Mouse (Mus musculus) hematopoietic stem cell, adult 5-6 weeks (primary cell): ENCODE measurements at regions not wholly inside any gene's neighbourhood (a gene's known extent, or its start where the extent isn't known, plus 50 kb on each side); places are given as distances from the start of the nearest gene placed in this dataset.

Experiments
- ATAC-seq, 2 experiments: fragments of 125-278 bp in 1 of 2; replicated peaks in 1 of 2; 2 replicates each; pipeline ENCODE4 v1.8.0; 2016 to 2017; ENCODE audit warnings: inconsistent platforms in 2 of 2, mild to moderate bottlenecking in 2 of 2, moderate number of reproducible peaks in 2 of 2, low read depth in 1 of 2, moderate TSS enrichment in 1 of 2; ENCODE audit not compliant: low FRiP score in 2 of 2, poor library complexity in 2 of 2, severe bottlenecking in 2 of 2, insufficient read depth in 1 of 2, low TSS enrichment in 1 of 2

DNA sequence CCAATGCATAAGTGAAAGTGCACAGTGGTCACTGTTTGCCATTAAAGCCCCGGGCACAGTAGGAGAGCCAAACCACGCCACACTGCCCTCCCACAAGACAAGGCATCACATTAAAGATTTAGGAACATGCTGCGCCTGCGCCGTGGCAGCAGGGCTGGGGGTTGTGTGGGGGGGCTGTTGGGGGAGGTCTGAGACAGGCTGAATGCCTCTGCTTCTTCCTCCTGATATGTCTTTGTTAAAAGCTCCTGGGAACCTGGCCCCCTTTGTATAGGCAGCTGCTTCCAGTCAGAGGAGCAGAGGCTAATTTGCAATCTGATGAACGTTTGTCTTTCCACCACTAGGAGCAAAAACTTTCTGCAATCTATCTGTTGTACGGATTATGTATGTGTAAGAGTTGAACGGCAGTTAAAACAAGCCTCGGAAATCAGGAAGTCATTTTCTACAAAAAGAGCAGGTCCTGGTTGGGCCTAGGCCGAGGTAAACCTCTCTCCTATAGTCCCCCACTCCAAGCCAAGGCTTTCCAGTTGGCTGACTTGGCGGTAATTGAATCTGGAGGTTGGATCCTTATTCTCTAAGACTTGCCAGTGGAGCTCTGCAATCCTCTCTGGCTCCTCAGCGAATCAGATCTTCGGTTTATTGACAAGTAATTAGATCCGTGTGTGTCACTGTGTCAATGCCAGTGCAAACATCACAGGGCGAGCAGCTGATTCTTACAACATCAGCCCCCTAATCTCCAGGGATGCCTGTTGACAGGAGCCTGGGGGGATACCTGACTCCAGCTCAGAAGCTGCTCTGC is 173.3 kb upstream of the A230072I06Rik start:
- ATAC-seq, result no peak

DNA sequence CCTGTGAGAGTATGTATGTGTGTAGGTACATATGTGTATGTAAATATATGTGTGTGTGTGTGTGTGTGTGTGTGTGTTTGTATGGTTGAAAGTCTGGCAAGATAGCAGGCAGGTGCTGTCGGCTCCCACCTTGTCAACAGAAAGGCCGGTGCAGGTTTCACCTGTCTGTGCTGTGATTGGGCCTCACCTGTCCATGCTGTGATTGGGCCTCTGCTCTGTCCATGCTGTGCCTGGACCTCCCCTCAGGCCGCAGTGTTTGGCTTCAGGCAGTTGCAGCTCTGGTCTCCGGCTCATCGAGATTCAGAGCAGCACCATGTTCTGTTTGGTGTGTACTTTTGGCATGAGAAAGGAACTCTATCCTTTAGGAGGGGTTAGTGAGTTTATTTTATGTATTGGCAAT is 170.0 kb upstream of the A230072I06Rik start:
- no peak for ATAC-seq

DNA sequence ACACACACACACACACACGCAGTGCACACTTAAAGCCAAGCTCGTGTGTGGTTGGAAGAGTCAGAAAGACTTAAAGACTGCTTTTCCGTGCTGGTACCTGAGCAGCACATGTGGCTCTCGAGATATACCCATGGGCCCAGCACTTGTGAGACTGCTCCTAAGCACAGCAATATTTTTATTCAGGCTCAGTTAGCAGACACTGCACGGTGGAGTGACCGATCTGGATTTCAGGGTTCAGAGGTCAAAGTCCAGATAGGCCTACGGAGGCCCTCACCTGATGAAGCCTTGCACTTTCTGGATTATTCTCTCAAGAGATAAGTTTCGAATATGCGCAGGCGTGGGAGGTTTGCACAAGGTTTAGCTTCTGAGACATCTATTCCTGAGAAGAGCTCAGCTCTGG is 167.0 kb upstream of the A230072I06Rik start:
- ATAC-seq, result no peak

DNA sequence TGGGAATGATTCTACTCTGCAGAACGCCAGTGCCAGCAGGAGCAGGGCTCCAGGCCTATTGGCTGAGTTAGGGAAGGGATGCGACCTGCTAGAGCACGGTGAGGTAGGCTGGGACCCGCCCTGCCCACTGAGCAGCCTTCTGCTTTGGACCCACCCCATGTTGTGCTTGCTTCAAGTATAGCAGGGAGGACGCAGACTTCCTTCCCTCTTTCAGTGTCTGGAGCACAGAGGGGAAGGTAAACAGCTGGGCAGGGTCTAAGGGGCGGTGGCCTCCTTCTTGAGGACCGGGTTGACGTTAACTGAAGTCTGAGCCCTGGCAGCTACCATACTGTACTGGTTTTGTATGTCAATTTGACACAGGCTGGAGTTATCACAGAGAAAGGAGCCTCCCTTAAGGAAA is 165.6 kb upstream of the A230072I06Rik start:
- peak in 1 of 2 experiments; percentile 17; a peak in 1 of 4 replicates for ATAC-seq

DNA sequence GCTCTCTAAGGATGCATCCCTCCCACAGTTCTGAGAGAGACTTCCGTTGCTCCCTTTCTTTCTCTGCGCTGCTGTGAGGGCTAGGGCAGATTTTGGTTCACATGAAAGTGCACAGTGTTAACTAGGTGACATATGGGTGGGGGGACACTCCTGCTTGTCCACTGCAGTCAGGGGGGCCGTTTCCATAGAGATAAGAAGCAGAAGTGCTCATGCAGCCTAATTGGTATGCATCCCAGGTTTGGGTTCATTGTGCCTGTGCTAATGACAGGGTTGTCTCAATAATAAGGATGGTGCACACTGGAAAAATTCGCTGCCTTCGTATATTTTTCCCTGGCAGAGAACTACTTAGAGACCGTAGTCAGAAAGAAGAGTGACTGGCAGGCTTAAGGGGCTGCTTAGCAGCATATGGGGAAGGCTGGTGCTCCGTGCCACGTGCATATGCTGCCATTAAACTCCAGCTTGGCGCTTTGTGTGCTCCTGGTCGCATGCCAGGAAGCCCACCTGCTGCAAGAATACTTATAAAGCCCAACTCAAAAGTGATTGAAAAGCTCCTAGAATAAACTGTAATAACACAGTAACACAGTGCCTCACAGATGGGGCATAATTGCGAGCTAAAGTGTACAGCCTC is 152.1 kb upstream of the A230072I06Rik start:
- no peak for ATAC-seq

DNA sequence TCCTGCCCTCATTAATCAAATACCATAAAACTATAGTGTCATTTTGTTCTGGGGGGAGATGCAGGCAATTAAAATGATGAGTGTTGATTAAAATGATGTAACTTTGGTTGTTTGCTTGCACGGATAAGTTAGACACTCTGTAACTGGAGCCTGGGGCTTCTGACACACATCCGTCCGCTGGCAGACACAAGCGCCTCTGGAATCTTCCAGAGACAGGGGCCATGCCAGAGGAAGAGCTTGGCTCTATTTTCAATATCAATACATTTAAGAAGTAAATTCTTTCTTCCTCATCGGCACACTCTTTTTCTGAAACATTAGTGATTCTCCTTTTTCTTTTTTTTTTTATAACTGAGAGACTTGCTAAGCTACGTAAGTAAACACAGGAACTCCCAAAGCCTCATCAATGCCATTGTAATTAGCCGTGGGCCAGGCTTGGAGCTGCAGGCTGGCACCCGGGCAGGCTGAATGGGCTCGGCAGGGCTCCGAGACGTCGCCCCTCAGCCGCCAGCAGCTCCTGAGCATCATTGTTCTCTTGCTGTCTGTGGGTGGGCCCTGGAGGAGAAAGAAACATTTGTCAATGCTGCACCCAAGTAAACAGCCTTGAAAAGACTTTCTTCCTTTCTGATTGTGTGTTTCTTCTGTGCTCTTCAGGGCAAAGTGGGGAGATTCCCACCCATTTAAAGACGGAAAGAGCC is 151.4 kb upstream of the A230072I06Rik start:
- no peak for ATAC-seq

DNA sequence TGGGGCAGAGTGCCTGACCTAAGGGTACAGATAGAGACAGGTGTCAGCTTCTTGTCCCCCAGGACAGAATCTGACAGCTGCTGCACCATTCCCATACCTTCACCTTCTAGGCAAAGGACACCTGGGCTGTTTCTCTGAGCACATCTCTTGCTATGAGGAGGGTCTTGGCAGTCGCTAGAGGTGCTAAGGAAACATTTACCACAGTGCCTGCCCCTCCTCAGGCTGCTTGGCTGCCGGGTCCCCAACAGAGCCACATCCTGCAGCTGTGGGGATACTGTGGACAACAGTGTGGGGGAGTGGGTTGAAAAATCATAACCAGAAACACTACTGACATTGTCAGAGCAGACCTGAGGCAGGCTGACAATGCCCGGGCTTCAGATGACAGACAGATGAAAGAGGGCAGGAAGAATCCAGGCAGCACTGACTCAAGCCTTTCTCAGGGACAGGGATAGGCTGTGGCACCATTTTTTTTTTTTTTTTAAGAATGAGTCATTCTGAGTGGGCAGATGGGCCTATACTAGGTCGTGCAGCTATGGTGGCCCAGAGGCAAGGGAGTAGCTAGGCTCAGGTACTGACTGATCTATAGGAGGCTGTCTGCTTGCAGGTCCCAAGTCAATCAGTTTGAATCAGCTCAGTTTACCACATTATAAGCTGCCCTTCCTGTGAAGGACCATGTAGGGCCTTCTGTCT is 150.7 kb upstream of the A230072I06Rik start:
- ATAC-seq, result no peak

DNA sequence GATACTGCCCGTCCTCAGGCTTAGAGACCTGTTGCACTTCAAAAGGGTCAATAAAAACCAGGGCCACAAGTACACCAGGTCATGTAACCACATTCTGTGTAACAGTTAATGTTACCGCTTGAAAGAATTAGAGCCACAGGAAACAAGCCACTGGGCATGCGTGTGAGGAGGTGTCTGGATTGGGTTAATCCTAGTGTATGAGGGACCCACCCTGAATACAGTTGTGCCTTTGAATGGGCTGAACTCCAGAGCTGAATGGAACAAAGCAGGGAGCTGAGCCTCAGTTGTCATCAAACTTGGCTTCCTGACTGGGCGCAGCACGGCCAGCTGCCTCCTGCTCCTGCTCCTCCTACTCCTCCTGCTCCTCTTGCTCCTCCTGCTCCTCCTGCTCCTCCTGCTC is 148.0 kb upstream of the A230072I06Rik start:
- ATAC-seq, result peak; percentile 59 to 66

DNA sequence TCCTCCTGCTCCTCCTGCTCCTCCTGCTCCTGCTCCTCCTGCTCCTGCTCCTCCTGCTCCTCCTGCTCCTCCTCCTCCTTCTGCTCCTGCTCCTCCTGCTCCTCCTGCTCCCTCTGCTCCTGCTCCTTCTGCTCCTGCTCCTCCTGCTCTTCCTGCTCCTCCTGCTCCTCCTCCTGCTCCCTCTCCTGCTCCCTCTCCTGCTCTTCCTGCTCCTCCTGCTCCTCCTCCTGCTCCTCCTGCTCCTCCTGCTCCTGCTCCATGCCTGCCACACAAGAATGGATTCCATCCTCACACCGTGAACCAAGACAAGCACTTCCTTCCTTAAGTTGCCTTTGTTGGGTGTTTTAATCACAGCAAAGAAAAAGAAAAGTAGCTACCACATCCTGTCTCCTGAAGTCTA is 144.4 kb upstream of the A230072I06Rik start:
- ATAC-seq, result peak; percentile 17 to 57; a peak in 1 of 4 replicates

DNA sequence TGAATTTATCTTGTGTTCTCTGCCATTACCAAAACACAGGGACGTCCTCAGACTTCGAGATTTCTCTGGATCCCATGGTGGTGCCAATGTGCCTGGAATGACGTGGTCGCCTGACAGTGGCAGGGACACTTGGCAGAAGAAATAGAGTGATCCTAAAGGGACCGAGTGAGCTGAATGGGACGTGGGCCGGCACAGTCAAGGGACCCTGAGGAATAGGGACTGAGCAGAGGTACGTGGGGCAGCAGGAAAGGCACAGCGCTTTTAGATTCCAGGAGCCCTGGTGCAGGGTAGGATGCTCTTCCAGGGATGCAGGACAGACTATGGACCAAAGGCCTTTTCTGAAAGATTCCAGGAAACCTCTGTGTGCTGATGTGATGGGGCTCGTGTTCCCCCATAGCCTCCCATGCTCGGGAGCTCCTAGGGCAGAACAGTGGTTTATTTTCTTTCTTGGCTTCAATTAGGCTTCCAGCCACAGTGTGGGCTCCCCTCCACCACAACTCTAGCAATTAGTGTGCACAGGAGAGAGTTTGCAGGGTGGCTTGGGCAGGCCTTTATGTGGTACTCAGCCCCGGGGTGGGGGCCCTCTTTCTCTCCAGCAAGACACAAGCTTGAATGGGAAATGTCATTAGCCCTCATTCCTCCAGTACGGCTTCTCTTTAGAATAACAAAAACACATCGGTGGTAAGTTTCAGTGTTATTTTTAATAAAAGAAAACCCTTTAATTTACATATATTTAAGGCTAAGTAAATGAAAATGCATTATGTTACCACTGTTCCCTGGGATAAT is 143.0 kb upstream of the A230072I06Rik start:
- ATAC-seq, result no peak

DNA sequence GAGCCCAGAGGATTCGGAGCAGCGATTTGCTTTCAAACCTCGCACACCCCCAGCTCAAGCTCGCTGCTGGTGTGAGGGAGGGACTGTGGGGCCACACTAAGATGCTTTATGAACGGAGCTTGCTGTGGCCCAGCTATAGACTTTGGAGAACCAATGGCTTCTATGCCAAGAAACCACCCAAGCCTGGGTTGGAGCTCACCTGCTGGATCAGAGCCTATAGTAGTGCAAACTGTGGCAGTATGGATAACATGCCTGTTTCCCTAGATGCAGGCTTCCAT is 142.5 kb upstream of the A230072I06Rik start:
- no peak for ATAC-seq

DNA sequence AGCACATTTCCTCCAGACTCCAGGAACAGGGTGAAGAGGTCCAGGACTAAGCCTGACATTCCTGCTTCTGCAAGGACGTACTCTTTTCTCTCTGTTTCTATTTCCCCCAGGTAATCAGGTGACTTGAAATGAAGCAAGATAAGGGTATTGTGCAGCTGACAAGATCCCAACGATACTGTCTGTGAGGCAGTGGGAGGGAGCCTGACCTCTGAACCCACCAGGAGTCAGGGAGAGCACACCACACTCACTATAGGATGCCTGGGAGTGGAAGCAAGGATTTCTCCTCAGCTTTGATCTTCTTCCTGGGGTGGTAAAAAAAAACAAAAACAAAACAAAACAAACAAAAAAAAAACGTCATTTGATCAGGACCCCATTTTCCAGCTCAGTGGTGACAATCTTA is 141.1 kb upstream of the A230072I06Rik start:
- no peak for ATAC-seq

DNA sequence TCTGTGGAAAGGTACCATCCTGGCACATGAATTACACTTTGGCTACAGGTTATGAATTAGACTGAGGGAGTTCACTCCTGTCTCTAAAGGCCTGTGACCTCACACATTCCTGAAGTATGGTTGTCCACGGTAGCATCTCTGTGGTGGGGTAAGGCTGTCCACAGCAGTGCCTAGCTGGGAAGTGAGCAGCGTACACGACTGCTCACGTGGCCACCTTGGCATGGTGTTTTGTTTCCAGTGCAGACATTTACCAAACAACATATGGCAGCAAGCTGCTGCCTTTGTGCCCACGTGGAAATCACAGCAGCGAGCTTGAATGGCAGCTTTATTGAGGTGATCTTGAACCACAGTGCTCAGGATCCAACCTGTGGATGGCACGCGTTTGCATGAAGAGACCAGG is 140.7 kb upstream of the A230072I06Rik start:
- ATAC-seq, result no peak

DNA sequence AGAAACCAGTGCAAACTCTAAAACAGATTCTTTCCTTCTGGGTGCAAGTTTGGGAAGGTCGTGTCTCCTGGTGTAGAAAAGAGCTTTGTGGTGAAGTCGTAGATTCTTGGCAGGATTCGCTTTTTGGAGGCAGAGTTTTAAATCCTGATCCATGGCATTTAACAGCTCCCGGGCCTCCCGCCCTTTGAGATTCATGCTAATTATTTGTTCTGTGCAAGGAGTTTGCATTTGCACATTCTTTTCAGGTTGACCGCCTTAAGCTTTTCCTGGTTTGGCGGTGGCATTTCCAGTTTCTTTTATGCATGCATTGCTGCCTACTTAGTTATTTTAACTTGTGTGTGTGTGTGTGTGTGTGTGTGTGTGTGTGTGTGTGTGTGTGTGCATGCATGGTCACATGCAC is 126.9 kb upstream of the A230072I06Rik start:
- no peak for ATAC-seq

DNA sequence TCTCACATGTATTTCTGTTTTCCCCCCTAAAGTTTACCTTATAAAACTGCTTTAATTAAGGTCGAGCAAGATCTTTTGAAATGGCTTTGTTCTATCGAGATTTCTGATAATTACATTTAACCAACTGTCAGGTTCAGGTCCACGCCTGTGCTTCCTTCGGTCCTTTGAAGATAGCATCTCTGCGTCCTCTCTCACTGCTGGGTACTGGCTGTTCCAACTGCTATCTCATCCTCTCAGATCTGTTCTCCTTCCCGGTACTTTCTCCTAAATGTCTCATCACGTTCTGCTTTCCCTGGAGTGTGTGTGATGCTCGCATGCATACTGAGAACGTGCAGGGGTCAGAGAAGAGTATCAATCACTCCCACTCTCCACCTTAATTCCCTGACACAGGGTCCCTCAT is 125.8 kb upstream of the A230072I06Rik start:
- no peak for ATAC-seq

DNA sequence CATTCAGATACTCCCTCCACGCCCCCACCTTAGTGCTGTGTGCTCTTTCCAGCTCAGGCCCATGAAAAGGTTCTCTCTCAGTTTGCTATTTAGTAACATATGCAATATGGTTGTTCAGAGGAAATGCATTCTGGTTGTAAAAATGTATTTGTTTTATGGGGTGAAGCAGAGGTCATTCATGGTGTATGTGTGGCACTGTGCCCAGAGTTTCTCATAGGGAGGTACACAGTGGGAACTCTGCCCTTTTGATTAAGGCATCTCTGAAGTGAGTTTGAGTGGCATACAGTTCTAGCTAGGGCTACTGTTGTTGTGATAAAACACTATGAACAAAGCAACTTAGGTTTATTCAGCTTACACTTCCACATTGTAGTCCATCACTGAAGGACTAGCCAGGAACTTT is 121.7 kb upstream of the A230072I06Rik start:
- ATAC-seq, result no peak

DNA sequence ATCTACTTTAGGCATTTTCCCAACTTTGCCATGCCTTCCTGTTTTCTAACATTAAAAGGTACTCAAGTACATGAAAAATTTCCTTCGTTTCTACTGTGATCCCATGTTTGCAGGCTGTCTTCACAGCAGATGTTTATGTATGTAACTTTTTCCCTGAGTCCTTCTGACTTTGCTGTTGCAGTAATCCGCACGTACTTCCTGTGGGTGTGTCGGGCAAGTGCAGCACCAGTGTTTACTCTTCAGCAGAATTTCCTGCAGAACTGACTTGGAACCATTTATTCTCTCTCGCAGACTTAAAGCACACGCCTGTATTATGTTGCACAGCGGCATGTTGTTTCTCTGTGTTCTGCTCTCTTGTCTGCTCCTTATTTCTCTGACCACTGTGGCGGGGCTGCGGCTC is 120.4 kb upstream of the A230072I06Rik start:
- no peak for ATAC-seq
